Mouse (Mus musculus): ENCODE data around the gene Guca2a. TPM values are rescaled to one million over a fixed set of nuclear protein-coding genes. Genes with fewer than 3 reads are reported as not detected.
A peak's percentile ranks its signal among the peaks of the same experiment; 100 is the strongest.

Guca2a gene
- total RNA-seq, 2 experiments from 2014 or later: not detected

- DNase-seq: no peak
- intact Hi-C loops (cut with DNase I; ENCODE audit: low total_unique reads): loop anchor here (10.0 kb wide), 1 partner anchor 202 kb away; no protein-coding TSS in a partner anchor
These were observed 773 bp upstream of the Guca2a start for GRCm38 (mm10) chr4:119636731-119637130.

DNA sequence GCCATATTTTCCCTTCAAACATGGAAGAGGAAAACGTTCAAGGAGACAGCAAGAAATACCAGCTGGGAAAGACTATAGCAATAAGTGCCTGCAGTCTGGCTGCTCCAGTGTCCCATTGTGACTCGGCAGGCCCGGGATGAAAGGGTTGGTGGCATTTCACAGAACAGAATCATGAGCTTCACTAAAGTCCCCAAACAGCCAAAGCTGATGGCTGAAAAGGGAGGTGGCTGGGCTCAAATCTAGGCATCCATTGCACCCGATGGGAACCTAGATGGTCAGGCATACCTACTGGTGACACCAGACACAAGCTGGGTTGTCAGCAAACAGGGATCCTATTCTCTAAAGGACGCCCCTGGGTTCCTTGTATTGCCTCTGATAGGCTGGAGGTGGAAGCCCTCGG lies 442 bp downstream of the Guca2a start:
- intact Hi-C loops (cut with DNase I; ENCODE audit: low total_unique reads): loop anchor here (10.0 kb wide), 1 partner anchor 203 kb away; no protein-coding TSS in a partner anchor

GRCm38 (mm10) chr4:119638656-119639055 lies 1.2 kb downstream of the Guca2a start:
- DNase-seq: no peak
- intact Hi-C loops (cut with DNase I; ENCODE audit: low total_unique reads): loop anchor here (10.0 kb wide), 1 partner anchor 204 kb away; no protein-coding TSS in a partner anchor

More for the DNA sequence above, 442 bp downstream of the Guca2a start:
- DNase-seq: no peak

- intact Hi-C loops (cut with DNase I; ENCODE audit: low total_unique reads): no loop called here
These were observed 5.2 kb downstream of the Guca2a start for GRCm38 (mm10) chr4:119642666-119643065.

GRCm38 (mm10) chr4:119657011-119657410 lies 19.5 kb downstream of the Guca2a start:
- intact Hi-C loops (cut with DNase I; ENCODE audit: low total_unique reads): no loop called here
- no peak for DNase-seq

More at GRCm38 (mm10) chr4:119642666-119643065, 5.2 kb downstream of the Guca2a start:
- no peak for DNase-seq

DNA sequence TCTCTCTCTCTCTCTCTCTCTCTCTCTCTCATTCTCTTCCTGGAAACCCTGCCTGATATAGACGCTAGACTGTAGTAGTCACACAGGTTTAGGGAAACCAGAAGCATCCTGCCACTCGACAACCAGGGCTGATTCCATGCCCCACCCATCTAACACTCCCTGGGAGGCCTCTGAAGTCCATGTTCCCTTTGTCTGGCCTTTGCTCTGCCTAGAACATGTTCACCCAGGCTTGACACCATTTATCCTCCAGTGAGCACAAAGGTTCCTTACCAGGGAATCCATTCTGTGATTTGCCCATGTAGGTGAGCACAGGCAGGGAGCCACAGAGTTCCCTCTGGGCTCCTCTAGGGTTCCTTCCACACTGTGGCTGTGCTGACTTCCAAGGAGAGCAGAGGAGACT lies 20.7 kb downstream of the Guca2a start:
- no peak for DNase-seq
- intact Hi-C loops (cut with DNase I; ENCODE audit: low total_unique reads): no loop called here

- intact Hi-C loops (cut with DNase I; ENCODE audit: low total_unique reads): no loop called here
- no peak for DNase-seq
These were observed 21.2 kb downstream of the Guca2a start, which contains the start of gene Guca2b for GRCm38 (mm10) chr4:119658731-119659130. TSS of gene Guca2b (minus strand) at chr4:119658954.

GRCm38 (mm10) chr4:119660007-119660406 lies 22.5 kb downstream of the Guca2a start:
- intact Hi-C loops (cut with DNase I; ENCODE audit: low total_unique reads): loop anchor here (10.0 kb wide), 1 partner anchor 415 kb away; no protein-coding TSS in a partner anchor
- DNase-seq: no peak

DNA sequence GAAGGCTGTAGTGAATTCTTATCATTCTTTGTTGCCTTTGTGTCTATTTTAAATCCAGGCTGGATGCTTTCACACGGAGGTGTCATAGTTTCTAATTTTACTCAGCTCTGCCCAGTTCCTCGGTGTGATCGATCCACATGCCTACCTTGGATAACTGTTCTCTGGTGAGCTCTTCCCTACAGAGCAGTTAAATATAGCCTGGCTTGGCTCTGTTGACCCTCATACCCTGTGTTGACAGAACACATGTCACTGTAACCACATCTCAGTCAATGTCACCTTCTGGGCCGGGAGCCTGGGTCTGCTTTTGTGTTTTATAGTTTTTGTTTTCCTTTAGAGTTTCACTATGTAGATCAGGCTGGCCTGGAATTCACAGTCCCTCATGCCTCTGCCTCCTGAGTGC lies 24.6 kb downstream of the Guca2a start:
- DNase-seq: no peak
- intact Hi-C loops (cut with DNase I; ENCODE audit: low total_unique reads): loop anchor here (10.0 kb wide), 1 partner anchor 417 kb away; no protein-coding TSS in a partner anchor

DNA sequence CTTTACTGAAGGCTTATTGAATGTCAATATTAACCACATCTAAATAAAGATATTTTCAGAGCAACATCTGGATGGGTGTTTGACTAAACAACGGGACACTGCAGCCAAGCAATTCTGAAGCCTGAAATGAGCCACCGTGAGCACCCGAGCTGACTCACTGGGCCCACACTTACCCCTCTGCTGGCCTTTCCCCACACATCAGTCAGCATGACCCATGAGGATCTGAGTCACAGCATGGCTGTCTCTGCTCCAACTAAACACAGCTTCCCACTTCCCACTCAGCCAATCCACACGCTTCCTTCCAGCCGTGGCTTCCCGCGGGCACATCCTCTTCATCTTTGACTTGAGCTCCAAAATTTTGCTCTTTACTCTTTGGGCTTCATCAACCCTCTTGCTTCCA lies 25.5 kb downstream of the Guca2a start:
- intact Hi-C loops (cut with DNase I; ENCODE audit: low total_unique reads): loop anchor here (10.0 kb wide), 1 partner anchor 418 kb away; no protein-coding TSS in a partner anchor
- DNase-seq: no peak

DNA sequence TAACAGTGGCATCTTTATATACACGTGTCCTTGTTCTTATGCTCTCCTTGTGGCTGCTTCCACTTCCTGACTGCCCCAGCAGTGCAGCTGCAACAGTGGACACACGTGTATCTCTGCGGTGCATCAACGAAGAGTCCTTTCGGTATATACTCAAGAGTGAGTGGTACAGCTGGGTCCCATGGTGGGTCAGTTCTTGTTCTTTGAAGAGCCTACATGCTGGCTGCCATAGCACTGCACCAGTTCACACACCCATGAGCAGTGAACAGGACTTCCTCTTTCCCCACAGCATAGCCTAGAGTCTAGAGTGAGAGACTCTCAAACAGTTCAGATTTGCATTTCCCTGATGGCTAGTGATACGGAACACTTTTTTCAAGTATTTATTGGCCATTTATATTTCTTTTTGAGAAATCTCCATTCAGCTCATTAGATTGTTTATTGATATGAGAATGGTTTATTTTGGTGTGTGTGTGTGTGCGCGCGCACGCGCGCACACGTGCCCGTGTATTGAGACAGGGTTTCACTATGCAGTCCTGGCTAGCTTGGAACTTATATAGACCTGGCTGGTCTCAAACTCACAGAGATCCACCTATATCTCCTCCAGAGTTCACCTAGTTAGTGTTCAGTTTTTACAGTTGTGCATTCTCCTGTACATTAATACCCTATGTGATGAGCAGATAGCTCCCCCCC lies 26.0 kb downstream of the Guca2a start:
- intact Hi-C loops (cut with DNase I; ENCODE audit: low total_unique reads): loop anchor here (10.0 kb wide), 1 partner anchor 419 kb away; no protein-coding TSS in a partner anchor
- DNase-seq: no peak

DNA sequence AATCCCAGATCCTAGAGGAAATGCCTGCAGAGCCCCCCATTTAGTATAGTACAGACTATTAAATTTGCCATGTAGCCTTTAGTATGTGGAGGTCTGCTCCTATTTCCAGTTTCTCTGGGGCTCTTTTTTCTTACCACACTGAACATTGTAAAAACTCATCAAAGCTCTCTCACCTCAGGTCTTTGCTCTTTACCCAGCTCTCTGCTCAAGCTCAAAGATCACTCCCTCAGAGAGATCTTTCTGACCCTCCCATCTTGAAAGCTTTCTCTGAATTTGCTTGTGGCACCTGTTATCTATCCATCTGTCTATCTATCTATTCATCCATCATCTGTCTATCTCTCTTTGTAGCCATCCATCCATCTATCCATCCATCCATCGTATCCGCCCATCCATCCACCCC lies 27.7 kb downstream of the Guca2a start:
- intact Hi-C loops (cut with DNase I; ENCODE audit: low total_unique reads): loop anchor here (5.0 to 10.0 kb wide), 2 partner anchors 33 to 420 kb away; no protein-coding TSS in a partner anchor
- no peak for DNase-seq

GRCm38 (mm10) chr4:119666116-119666515 lies 28.6 kb downstream of the Guca2a start:
- no peak for DNase-seq
- intact Hi-C loops (cut with DNase I; ENCODE audit: low total_unique reads): loop anchor here (5.0 to 10.0 kb wide), 2 partner anchors 34 to 421 kb away; no protein-coding TSS in a partner anchor

DNA sequence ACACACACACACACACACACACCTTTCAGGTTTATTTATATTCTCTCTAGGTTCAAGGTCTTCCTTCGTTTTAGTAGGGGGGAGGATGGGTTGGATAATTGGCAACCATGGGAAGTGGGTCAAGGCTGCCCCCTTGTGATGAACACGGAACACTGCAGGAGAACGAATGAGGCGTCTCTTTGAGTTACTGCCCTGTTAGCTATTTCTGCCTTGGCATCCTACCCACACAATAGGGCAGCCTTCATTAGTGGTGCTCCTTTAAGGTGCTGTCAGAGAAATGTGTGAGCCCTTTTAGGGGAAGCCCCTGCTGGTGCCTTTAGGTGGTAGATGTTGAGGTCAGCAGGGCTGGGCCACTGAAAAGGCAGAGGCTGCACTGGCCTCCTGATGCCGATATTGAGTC lies 29.9 kb downstream of the Guca2a start:
- intact Hi-C loops (cut with DNase I; ENCODE audit: low total_unique reads): loop anchor here (5.0 to 10.0 kb wide), 2 partner anchors 35 to 423 kb away; no protein-coding TSS in a partner anchor
- peak; percentile 35 for DNase-seq

- no peak for DNase-seq
- intact Hi-C loops (cut with DNase I; ENCODE audit: low total_unique reads): loop anchor here (5.0 to 10.0 kb wide), 2 partner anchors 36 to 423 kb away; no protein-coding TSS in a partner anchor
These were observed 30.7 kb downstream of the Guca2a start for GRCm38 (mm10) chr4:119668185-119668584.

GRCm38 (mm10) chr4:119668596-119668995 lies 31.1 kb downstream of the Guca2a start:
- DNase-seq: no peak
- intact Hi-C loops (cut with DNase I; ENCODE audit: low total_unique reads): loop anchor here (5.0 to 10.0 kb wide), 2 partner anchors 36 to 424 kb away; no protein-coding TSS in a partner anchor

- DNase-seq: no peak
- intact Hi-C loops (cut with DNase I; ENCODE audit: low total_unique reads): loop anchor here (5.0 to 10.0 kb wide), 2 partner anchors 37 to 425 kb away; no protein-coding TSS in a partner anchor
These were observed 32.1 kb downstream of the Guca2a start for GRCm38 (mm10) chr4:119669356-119670209.

DNA sequence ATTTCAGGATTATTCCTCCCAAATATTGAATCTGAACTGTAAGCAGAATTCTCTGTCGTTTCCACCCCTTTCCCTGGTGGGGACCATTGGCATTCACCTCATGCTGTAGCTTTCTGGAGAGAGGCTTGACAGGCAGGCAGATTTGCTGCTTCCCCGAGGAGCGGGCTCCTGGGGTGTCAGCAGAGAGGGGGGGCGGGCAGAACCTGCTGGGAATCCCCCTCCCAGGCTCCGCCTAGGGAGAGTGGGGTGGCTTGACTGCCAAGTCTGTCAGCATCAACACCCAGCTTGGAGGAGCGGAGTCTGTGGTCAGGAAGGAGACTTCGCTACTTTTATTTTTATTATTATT lies 32.7 kb downstream of the Guca2a start:
- DNase-seq: no peak

DNA sequence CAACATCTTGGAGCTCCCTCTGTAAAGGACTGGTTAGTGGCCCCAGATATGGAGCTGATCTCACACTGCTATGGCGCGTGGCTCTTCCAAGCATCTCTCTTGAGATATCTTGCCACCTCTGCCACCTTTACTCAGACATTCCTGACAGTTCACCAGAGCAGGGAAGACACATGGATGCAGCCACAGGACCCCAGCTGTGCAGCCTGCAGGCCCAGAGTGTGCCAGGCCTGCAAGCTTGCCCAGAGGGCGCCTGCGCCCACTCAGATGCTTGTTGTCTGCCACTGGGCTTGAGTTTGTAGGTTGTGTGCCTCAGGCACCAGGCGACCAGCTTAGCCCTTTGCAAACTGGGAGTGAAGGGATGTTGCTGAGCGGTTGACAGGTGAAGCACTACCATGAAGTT lies 33.2 kb downstream of the Guca2a start:
- intact Hi-C loops (cut with DNase I; ENCODE audit: low total_unique reads): no loop called here
- DNase-seq: no peak

More for the DNA sequence above, 32.7 kb downstream of the Guca2a start:
- intact Hi-C loops (cut with DNase I; ENCODE audit: low total_unique reads): no loop called here

GRCm38 (mm10) chr4:119671164-119671563 lies 33.7 kb downstream of the Guca2a start:
- no peak for DNase-seq
- intact Hi-C loops (cut with DNase I; ENCODE audit: low total_unique reads): no loop called here
